Mouse (Mus musculus): ENCODE results near the gene Gpr132.
"Not testable (repeated sequence)": the region's sequence is repeated elsewhere in the genome, so short reads cannot be mapped to it uniquely, and the experiment has no call there.

Gpr132 gene

DNA sequence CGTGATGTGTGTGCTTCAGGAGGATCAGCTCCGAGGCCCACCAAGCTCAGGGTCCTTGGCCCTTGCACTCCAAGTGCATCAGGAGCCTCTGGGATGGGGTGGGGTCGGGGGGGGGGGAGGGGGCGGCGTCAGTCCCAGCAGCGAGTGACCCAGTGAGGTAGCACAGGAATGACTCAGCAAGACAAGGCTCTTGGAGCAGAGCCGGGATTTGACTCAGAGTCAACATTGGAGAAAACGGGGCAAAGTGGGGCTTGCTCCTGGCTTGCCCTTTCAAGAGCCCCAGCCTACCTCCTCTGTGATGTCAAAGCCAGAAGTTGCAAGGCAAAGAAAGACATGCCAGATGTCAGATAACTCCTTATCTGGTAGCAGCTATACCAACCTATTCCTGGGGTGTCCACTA lies 16.9 kb downstream of the Gpr132 start:
- DNase-seq, result no peak

DNA sequence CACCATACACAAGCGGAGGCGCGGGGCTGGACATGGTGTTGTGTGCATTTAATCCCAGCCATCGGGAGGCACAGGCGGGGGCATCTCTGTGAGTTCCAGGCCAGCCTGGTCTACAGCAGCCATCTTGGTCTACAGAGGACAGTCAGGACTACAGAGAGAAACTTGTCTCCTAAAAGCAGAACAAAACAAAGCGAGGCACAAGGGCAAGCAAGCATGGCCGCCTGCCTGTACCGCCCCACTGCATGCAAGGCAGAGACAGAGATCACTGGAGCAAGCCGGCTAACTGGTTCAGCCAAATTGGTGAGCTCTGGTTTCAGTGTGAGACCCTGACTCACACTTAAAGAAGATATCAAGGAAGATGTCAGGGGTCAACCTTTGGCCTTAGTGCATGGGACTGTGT lies 17.7 kb downstream of the Gpr132 start:
- DNase-seq, result no peak

- DNase-seq, result no peak
Observed at GRCm38 (mm10) chr12:112849235-112850022, 18.6 kb downstream of the Gpr132 start.

- no peak for DNase-seq
Observed at GRCm38 (mm10) chr12:112847880-112848279, 20.1 kb downstream of the Gpr132 start.

GRCm38 (mm10) chr12:112843803-112844202 lies 24.2 kb downstream of the Gpr132 start:
- peak; percentile 95 for DNase-seq

- DNase-seq, result not testable (repeated sequence)
Observed at GRCm38 (mm10) chr12:112842128-112842527, 25.9 kb downstream of the Gpr132 start.

- not testable (repeated sequence) for DNase-seq
Observed at GRCm38 (mm10) chr12:112841338-112841892, 26.6 kb downstream of the Gpr132 start.

GRCm38 (mm10) chr12:112840209-112841086 lies 27.6 kb downstream of the Gpr132 start:
- no peak for DNase-seq

GRCm38 (mm10) chr12:112835046-112835445 lies 33.0 kb downstream of the Gpr132 start:
- no peak for DNase-seq

DNA sequence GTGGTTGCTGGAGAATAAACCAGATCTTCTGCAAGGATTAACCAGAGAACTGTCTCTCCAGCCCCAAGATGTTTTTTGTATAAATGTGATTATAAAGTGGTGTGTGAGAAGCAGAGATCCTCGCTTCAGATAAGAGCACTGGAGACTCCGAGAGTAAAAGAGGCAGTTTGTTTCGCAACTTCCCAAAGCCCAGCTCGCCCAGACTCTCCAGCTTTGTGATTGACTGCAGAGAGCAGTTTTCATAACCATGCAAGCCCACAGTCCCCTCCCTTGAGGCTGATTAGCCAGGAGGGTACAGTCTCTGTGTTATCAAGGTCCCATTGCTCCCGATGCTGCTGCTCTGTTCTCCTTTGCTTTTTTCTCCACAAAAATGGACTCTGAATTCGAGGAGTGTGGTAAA lies 34.5 kb downstream of the Gpr132 start:
- DNase-seq, result peak; percentile 28

DNA sequence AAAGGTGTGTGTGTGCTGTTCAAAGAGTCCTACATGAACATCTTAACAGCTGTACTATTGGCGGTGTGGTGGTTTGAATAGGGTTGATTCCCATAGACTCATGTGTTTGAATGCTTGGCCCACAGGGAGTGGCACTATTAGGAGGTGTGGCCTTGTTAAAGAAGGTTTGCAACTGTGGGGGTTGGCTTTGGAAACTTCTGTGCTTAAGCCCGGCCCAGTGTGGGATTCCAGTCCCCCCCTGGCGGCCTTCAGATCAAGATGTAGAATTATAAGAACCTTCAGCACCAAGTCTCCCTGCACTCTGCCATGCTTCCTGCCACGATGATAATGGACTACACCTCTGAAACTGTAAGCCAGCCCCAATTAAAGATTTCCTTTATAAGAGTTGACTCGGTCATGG lies 35.6 kb downstream of the Gpr132 start:
- no peak for DNase-seq

DNA sequence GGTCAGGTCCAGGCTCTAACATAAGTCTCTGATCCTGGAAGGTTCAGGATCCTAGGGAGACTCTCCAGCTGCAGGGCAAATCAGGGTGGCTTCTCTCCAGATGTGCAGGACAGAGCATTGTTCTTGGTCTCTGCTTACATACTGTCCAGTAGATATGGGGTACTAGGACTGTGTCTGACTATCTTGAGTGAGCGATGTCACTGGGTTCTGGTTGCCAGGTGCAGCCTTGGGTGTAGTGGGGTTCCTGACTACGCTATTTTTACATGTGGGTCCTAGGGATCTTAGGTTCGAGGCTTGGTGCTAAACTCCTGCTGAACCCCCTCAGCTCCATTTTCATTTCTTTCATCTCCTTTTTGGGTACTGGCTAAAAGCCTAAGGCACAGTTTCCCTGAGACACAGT lies 37.5 kb downstream of the Gpr132 start:
- DNase-seq, result no peak

GRCm38 (mm10) chr12:112830141-112830540 lies 37.9 kb downstream of the Gpr132 start:
- DNase-seq, result no peak

DNA sequence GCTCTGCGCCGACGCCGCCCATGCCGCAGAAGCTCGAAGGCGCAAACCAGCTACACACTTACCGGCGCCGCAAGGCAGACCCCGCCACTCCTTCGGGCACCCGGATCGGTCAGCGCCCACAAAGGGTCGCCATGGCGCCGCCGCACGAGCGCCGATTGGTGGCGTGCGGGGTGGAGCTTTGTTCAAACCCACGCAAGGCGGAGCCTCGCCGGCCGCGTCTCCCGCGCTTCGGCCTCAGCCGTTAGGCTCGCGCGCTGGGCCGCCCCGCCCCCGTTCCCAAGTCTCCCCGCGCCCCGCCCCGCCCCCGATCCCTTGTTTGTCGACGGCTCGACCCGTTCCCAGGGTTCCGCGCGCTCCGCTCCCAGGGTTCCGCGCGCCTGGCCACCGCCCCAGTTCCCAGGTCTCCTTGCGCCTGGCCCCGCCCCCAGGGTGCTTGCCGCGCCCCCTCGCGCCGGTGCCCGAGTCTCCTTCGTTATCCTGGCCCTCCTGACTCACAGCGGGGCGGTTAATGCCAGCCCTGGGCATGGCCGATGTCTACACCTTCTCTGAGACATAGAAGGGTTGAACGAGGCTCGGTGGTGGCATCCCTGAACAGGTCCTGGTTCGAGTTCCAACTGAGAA lies 38.7 kb downstream of the Gpr132 start, which contains the start of gene Cdca4:
Cdca4 (minus strand) TSS at position 180 of the 621 bp plus-strand sequence.
- peak; percentile 98 for DNase-seq

GRCm38 (mm10) chr12:112828501-112829243 lies 39.4 kb downstream of the Gpr132 start:
- DNase-seq, result peak; percentile 69

- no peak for DNase-seq
Observed at GRCm38 (mm10) chr12:112825901-112826300, 42.1 kb downstream of the Gpr132 start.

GRCm38 (mm10) chr12:112823221-112823620 lies 44.8 kb downstream of the Gpr132 start:
- DNase-seq, result no peak

- DNase-seq, result no peak
Observed at GRCm38 (mm10) chr12:112822676-112823075, 45.4 kb downstream of the Gpr132 start.

GRCm38 (mm10) chr12:112821974-112822373 lies 46.1 kb downstream of the Gpr132 start:
- no peak for DNase-seq

- DNase-seq, result no peak
Observed at GRCm38 (mm10) chr12:112821216-112821615, 46.8 kb downstream of the Gpr132 start.

GRCm38 (mm10) chr12:112820401-112820999 lies 47.5 kb downstream of the Gpr132 start:
- no peak for DNase-seq

Data from lung, postnatal 14 days (tissue).